Mouse (Mus musculus) C2C12 (cell line): Measurements from ENCODE around the gene Grip1.

ENCODE experiments used
- CTCF ChIP-seq: IDR thresholded peaks from one replicate; pipeline ENCODE4 v1.5.1; 2011; ENCODE audit not compliant: control insufficient read depth, insufficient read depth, insufficient read length
- FOSL1 ChIP-seq: IDR thresholded peaks from one replicate; pipeline ENCODE4 v1.8.0; 2011; ENCODE audit warnings: mild to moderate bottlenecking, low read length; ENCODE audit not compliant: poor library complexity, insufficient read depth, severe bottlenecking
- MYOD1 ChIP-seq: IDR thresholded peaks from one replicate; pipeline ENCODE4 v1.6.1; 2011; ENCODE audit warnings: low read depth; ENCODE audit not compliant: control insufficient read depth, insufficient read length

DNA sequence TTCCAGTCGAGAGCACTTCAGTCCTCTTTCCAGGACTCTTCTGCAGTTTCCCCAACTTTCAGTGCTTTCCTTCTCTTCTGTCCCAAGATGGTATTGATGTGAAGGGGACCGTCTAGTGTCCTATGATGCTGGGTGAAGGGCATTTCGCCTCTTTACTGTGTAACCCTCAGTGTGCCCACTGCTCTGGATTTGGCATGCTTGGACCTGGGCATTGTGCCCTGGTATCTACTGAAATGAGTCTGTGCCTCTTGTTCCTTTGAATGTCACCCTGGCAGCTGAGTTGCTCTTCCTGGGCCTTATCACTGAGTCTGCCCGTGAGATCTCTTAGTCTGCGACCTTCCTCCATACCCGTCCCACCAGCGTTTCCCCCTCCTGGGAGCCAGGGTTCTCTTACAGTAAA is 9.7 kb downstream of the Grip1 start:
- TF ChIP-seq MYOD1: no peak
- TF ChIP-seq FOSL1: no peak
- no peak for TF ChIP-seq CTCF
